Mouse (Mus musculus) stomach, embryonic 15.5 days (tissue): ENCODE data around the gene Ttc16. TPM values are rescaled to one million over a fixed set of nuclear protein-coding genes. Genes with fewer than 3 reads are reported as not detected.
A peak's percentile ranks its signal among the peaks of the same experiment; 100 is the strongest.

ENCODE experiments used
- ATAC-seq: fragments of 200-750 bp; cut with Nextera tagmentation; 2 replicates; pipeline ENCODE4 v1.8.0; 2017; ENCODE audit warnings: low read depth, moderate number of reproducible peaks, moderate TSS enrichment; ENCODE audit not compliant: insufficient read depth, low FRiP score
- H3K27ac ChIP-seq: fragments of 300-500 bp; sonication (generic); 2 replicates; pipeline ENCODE4 v1.5.1; 2015; ENCODE audit warnings: mild to moderate bottlenecking, inconsistent platforms
- H3K27me3 ChIP-seq: fragments of 300-500 bp; sonication (generic); replicated peaks from 2 replicates; pipeline ENCODE4 v1.6.1; 2015; ENCODE audit warnings: inconsistent platforms
- H3K36me3 ChIP-seq: fragments of 300-500 bp; sonication (generic); 2 replicates; pipeline ENCODE4 v1.6.1; 2015; ENCODE audit warnings: inconsistent platforms
- H3K4me1 ChIP-seq: fragments of 300-500 bp; sonication (generic); 2 replicates; pipeline ENCODE4 v1.6.1; 2015; ENCODE audit warnings: inconsistent platforms
- H3K4me2 ChIP-seq: fragments of 300-500 bp; sonication (generic); 2 replicates; pipeline ENCODE4 v1.6.1; 2015; ENCODE audit warnings: mild to moderate bottlenecking, inconsistent platforms
- H3K4me3 ChIP-seq: fragments of 300-500 bp; sonication (generic); replicated peaks from 2 replicates; pipeline ENCODE4 v1.5.1; 2015; ENCODE audit warnings: inconsistent platforms
- H3K9ac ChIP-seq: fragments of 300-500 bp; sonication (generic); 2 replicates; pipeline ENCODE4 v1.6.1; 2015; ENCODE audit warnings: inconsistent platforms
- H3K9me3 ChIP-seq: fragments of 300-500 bp; sonication (generic); 2 replicates; pipeline ENCODE4 v1.6.1; 2016; ENCODE audit warnings: inconsistent platforms
- WGBS: fragments of 180-500 bp; shearing (Covaris S2); methylation state at CpG from one replicate; pipeline ENCODE4 v1.1.7; 2015; 5-methylcytosine and 5-hydroxymethylcytosine counted together
- polyA plus RNA-seq: library from polyadenylated mRNA; unstranded; fragments of >200 nt; fragmentation: Nextera tagmentation; extraction: Ambion mirVana; gene quantifications from 2 replicates; pipeline ENCODE4 v1.2.1, GENCODE M21; 2015

The Ttc16 gene
- polyA plus RNA-seq, 1 experiment from 2014 or later: 0.23 TPM

DNA sequence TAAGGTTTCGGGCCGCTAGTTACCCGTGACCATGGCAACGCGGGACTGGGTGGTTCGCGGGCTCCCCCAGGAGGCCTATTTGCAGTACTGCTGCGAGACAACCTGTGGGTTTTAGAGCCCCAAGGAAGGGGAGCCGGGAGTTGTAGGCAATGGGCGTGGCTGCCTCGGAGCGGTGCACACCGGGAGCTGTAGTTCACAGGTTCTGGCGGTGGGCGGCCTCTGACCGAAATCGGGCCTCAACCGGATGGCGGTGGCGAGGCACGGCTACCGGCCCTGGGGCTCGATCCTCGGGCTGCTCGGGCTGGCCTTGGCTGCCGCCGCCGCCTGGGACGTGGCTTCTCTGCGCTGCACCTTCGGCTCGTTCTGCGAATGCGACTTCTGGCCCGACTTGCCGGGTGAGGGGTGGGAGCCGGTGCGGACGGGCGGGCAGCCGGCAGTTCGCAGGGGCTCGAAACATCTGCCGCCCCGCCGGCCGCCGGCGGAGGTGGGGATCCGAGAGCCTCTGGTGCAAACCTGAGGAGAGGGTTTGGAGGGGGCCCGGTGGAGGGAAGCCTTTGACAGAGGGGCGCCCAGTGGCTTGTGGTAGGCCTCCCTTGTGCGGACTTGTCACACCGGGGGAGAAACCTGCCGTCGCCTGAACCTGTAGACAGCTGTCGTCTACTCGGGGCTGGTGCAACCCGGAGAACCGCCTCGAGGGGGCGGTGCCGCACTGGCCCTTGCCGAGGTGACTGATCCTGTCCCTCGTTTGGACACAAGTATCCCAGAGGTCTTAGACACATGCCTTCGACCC, 18.2 kb downstream of the Ttc16 start, which contains the start of gene Tor2a:
Gene Tor2a, plus strand, starts transcription at position 179 of the 790 bp plus-strand sequence.
- Histone ChIP-seq H3K36me3 (peaks cover 18% of the 10 kb centered on the region), H3K9me3 (no peaks in the 10 kb centered on the region), H3K27me3 (no peaks in the 10 kb centered on the region), H3K9ac (peak within 1 kb of the TSS; percentile 81), H3K27ac (peak within 1 kb of the TSS; percentile 92), H3K4me3 (peak within 1 kb of the TSS; percentile 87), H3K4me1 (no peaks in the 10 kb centered on the region; the same call in 1 of the 2 replicates), H3K4me2 (peak within 1 kb of the TSS; percentile 62)
- peak; percentile 95 for ATAC-seq
- under 1% methylated on average over 66 of the region's 66 CpGs for WGBS

DNA sequence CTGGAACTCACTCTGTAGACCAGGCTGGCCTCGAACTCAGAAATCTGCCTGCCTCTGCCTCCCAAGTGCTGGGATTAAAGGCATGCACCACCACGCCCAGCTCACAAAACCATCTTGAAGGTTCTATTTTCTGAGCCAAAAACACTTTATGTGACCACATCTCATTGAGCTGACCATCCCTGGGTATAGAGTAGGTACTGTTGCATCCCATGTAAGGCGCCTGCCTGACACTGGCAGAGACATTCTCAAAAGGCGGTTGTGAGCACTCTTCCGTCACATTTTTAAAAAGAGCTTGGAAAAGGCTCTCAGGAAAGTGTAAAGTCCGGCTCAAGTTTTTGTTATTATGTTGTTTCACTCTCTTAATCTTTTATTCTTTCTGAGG, 18.8 kb downstream of the Ttc16 start:
- H3K27me3 ChIP-seq: no peaks in the 10 kb centered on the region
- no peak overlapping the region for H3K9ac ChIP-seq
- H3K27ac ChIP-seq: no peak overlapping the region
- no peaks in the 10 kb centered on the region for H3K9me3 ChIP-seq
- H3K4me1 ChIP-seq: no peaks in the 10 kb centered on the region; the same call in 1 of the 2 replicates
- WGBS: 36% methylated on average over 6 of the region's 6 CpGs
- ATAC-seq: no peak
- H3K4me2 ChIP-seq: peak overlapping the region; percentile 30; the same call in 1 of the 2 replicates
- no peak overlapping the region for H3K4me3 ChIP-seq
- H3K36me3 ChIP-seq: peaks cover 18% of the 10 kb centered on the region

DNA sequence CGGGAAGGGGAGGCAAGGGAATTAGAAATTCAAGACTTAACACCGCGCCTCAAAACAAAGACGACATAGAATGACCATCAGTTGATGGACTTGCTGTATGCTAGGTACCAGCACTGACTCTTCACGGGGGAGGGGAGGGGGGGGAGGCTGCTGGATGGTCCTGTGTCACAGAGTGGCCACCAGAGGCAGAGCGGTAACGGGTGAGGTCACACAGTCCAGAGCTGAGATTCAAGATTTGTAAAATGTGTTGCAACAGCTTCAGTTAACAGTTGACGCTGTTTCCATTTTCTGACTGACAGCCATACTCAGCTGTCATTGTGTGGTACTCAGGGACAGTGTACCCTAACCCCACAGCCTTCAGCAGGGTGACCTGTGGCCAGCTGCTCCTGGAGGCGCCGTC, 23.3 kb downstream of the Ttc16 start:
- peak overlapping the region; percentile 38 for H3K4me3 ChIP-seq
- H3K4me1 ChIP-seq: peaks cover 5% of the 10 kb centered on the region; the same call in 1 of the 2 replicates
- ATAC-seq: no peak
- no peak overlapping the region for H3K9ac ChIP-seq
- H3K36me3 ChIP-seq: 0 out of 2 replicates have a peak, but pooled peaks cover 16% of the 10 kb centered on the region
- H3K27me3 ChIP-seq: no peaks in the 10 kb centered on the region
- H3K27ac ChIP-seq: no peak overlapping the region
- H3K4me2 ChIP-seq: peak overlapping the region; percentile 52; the same call in 1 of the 2 replicates
- H3K9me3 ChIP-seq: no peaks in the 10 kb centered on the region
- WGBS: 72% methylated on average over 10 of the region's 10 CpGs

DNA sequence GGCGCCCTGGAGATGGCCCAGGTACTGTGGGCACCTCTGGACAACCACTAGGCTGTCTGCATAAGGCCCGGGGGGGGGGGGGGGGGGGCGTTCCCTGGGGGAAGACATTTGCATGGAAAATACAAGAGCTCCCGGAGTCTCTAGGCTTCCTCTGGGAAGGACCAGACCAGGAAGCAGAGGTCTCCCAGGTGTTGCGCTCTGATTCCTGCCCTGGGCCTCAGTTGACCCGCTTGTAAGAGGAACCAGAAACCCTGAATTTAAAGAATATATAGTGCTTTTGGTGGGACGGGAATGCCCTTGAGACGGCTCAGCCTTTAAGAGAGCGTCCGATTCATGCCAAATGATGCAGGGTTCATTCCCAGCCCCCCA, 23.8 kb downstream of the Ttc16 start:
- peak overlapping the region; percentile 38 for H3K4me3 ChIP-seq
- no peak for ATAC-seq
- peak overlapping the region; percentile 52 for H3K4me2 ChIP-seq
- H3K4me1 ChIP-seq: peaks cover 5% of the 10 kb centered on the region; the same call in 1 of the 2 replicates
- no peaks in the 10 kb centered on the region for H3K9me3 ChIP-seq
- H3K27ac ChIP-seq: peak overlapping the region; percentile 51; the same call in 1 of the 2 replicates
- H3K36me3 ChIP-seq: 0 out of 2 replicates have a peak, but pooled peaks cover 19% of the 10 kb centered on the region
- no peaks in the 10 kb centered on the region for H3K27me3 ChIP-seq
- WGBS: 40% methylated on average over 9 of the region's 10 CpGs
- H3K9ac ChIP-seq: 0 out of 2 replicates have a peak overlapping the region, but pooled peaks have one; percentile 12

DNA sequence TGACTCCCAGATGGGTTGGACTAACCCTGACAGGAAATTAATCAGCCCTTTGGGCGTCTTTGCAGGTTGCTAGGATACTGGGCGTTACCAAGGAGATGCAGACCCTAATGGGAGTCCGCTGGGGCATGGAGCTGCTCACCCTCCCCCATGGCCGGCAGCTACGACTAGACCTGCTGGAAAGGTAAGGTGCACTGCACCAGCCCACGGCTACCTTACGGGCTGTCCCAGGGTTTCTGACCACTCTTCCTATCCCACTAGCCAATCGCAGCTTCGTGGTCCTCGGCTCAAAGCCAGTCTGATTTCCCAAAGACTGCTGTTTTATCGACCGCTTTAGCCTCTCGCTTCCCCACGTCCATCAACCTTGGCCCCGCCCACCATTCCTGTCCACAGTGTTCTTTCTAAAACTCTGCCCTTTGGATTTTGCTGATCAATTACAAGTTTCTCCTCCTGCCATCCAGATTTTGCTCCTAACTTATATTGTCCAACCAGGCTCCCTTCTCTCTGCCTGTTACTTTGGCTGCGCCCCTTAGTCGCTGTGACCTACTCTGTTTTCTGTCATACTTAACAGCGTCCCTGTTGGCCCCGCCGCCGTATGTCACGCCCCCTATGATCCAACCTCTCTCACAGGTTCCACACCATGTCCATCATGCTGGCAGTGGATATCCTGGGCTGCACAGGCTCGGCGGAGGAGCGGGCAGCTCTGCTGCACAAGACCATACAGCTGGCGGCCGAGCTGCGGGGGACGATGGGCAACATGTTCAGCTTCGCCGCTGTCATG, 24.4 kb downstream of the Ttc16 start:
- peak; percentile 91 for ATAC-seq
- Histone ChIP-seq H3K9ac (no peak overlapping the region), H3K4me2 (peak overlapping the region; percentile 52), H3K27ac (peak overlapping the region; percentile 51; the same call in 1 of the 2 replicates), H3K4me3 (peak overlapping the region; percentile 38), H3K36me3 (peaks cover 19% of the 10 kb centered on the region; the same call in 1 of the 2 replicates), H3K4me1 (peaks cover 5% of the 10 kb centered on the region; the same call in 1 of the 2 replicates), H3K9me3 (no peaks in the 10 kb centered on the region), H3K27me3 (no peaks in the 10 kb centered on the region)
- 30% methylated on average over 31 of the region's 31 CpGs for WGBS

DNA sequence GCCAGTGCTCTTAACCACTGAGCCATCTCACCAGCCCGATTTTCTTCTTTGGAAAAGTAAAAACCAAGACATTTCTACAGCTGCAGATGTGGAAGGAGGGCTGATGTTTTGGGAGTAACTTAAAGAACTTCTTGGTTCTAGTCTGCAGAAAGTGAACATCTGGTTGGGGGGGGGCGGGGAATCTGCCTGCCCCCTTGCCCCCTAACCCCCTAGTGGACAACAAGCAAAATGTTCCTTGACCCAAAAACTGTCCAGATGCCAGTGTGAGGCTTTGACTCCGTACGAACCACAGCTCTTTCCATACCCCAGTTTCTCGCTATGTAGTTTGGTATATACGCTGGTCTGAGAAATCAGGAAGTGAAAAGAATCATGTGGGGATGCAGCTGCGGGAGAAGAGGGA, 25.2 kb downstream of the Ttc16 start:
- no peak overlapping the region for H3K27ac ChIP-seq
- no peak overlapping the region for H3K4me3 ChIP-seq
- WGBS: 74% methylated on average over 7 of the region's 7 CpGs
- H3K4me1 ChIP-seq: peaks cover 5% of the 10 kb centered on the region; the same call in 1 of the 2 replicates
- no peak for ATAC-seq
- H3K9me3 ChIP-seq: no peaks in the 10 kb centered on the region
- no peak overlapping the region for H3K9ac ChIP-seq
- H3K27me3 ChIP-seq: no peaks in the 10 kb centered on the region
- H3K4me2 ChIP-seq: 0 out of 2 replicates have a peak overlapping the region, but pooled peaks have one; percentile 52
- peaks cover 23% of the 10 kb centered on the region; the same call in 1 of the 2 replicates for H3K36me3 ChIP-seq

DNA sequence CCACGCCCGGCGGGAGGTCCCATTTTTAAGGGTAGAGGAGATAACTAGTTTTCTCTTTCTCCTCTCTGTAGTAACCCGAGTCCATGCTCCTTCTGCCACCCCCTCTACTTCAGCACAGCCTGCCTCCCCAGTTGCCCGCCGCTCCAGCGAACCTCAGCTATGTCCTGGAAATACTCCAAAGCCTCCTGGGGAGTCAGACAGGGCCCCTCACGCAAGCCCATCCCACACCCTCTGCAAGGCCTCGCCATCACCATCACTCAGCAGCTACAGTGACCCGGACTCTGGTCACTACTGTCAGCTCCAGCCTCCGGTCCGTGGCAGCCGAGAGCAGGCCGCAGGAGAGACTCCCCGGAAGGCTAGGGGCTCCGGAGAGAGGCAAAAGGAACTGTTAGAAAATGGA, 26.4 kb downstream of the Ttc16 start:
- Histone ChIP-seq H3K4me2 (no peak overlapping the region), H3K27me3 (no peaks in the 10 kb centered on the region), H3K4me3 (no peak overlapping the region), H3K36me3 (peaks cover 16% of the 10 kb centered on the region; the same call in 1 of the 2 replicates), H3K27ac (no peak overlapping the region), H3K9ac (no peak overlapping the region), H3K4me1 (peaks cover 5% of the 10 kb centered on the region; the same call in 1 of the 2 replicates), H3K9me3 (no peaks in the 10 kb centered on the region)
- no peak for ATAC-seq
- 86% methylated on average over 16 of the region's 16 CpGs for WGBS

DNA sequence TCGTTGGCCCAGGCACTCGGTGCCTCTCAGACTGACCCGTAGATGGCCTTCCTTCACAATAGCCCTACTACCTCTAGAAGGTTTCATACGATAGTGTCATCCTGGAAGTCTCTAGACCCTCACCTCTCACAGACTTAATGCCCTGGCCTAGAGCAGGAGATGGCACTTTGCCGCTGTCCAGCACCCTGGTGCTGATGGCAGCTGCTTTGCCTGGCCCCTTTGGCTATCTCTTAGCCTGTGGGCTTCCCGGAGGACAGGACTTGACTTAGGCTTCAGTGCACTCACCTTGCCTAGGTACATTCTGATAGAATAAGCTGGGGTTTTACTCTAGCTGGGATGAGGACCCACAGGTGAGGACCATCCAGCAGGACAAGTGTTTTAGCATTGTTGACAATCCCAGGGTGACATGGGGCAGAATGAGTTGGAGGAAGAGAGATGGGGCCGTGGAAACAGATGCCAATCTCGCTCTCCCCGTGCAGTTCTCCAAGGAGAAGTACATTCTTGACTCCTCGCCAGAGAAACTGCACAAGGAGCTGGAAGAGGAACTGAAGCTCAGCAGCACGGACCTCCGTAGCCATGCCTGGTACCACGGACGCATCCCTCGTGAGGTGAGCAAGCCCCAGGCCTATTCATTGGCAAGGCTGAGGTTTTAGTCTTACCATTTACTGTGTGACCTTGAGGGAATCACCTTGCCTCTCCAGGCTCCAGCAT, 31.0 kb downstream of the Ttc16 start:
- no peak overlapping the region for H3K27ac ChIP-seq
- peaks cover 13% of the 10 kb centered on the region for H3K4me1 ChIP-seq
- H3K27me3 ChIP-seq: peaks cover 15% of the 10 kb centered on the region
- ATAC-seq: no peak
- no peak overlapping the region for H3K4me2 ChIP-seq
- no peak overlapping the region for H3K4me3 ChIP-seq
- H3K9me3 ChIP-seq: no peaks in the 10 kb centered on the region
- H3K36me3 ChIP-seq: peaks cover 9% of the 10 kb centered on the region; the same call in 1 of the 2 replicates
- no peak overlapping the region for H3K9ac ChIP-seq
- WGBS: 68% methylated on average over 15 of the region's 15 CpGs

DNA sequence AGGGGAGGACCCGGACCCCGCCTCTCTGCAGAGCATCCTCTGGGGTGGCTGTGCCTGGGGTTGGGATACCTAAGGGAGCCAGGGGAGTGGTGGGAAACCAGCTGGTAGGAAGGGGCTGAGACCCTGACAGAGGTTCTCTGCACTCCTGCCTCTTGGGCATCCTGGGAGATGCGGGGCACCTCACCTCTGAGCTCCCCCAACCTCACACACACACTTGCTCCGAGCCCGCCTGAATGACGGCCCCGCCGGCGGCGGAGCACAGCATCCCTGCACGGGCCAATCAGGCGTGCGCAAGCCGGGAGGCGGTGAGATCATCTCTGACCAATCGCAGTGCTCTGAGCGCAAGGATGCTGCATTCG, 33.3 kb downstream of the Ttc16 start:
- peaks cover 7% of the 10 kb centered on the region; the same call in 1 of the 2 replicates for H3K36me3 ChIP-seq
- peak overlapping the region; percentile 47; the same call in 1 of the 2 replicates for H3K4me3 ChIP-seq
- peak overlapping the region; percentile 89 for H3K4me2 ChIP-seq
- H3K9ac ChIP-seq: 0 out of 2 replicates have a peak overlapping the region, but pooled peaks have one; percentile 45
- WGBS: 25% methylated on average over 18 of the region's 18 CpGs
- H3K27ac ChIP-seq: no peak overlapping the region
- ATAC-seq: peak; percentile 16; the same call in 1 of the 2 replicates
- no peaks in the 10 kb centered on the region for H3K9me3 ChIP-seq
- peaks cover 13% of the 10 kb centered on the region for H3K4me1 ChIP-seq
- peaks cover 15% of the 10 kb centered on the region for H3K27me3 ChIP-seq

DNA sequence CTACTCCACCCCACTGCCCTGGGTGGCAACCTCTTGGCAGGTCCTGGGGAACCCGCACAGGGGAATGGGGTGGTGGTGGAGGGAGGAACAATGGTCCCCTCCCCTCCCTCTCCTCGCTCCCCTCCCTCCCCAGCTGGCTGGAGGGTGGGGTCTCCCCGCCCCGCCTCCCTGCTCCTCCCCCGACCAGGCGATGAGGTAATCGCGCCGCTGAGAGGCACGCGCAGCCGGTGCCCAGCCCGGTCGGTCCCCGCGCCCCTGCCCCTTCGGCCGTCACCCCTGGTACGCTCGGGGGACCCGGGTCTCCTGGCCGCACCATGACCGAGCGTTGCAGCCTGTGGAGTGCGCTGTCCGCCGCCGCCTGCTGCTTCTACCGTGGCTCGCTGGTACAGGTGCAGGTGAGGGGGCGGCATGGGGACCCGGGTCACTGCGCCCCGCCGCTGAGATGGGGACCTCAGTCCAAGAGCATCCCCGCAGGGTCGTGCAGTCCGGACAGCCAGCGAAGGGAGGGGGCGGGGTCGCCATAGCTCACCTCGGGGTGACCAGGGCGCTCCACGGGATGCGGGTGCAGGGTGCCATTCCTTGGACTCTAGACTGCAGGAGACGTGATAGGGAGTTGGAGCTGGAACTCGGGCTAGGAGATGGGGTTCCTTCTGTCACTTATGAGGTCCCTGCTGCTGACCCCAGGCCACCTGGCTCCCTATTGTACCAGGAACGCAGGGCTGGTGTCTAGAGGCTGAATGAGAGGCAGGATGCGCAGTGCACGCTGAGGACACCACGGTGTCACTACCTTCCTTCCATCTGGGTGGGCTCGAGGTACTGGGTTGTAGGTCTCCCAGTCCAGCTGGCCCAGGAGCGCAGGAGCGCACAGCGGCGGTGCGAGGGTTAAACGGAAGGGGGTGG, 33.9 kb downstream of the Ttc16 start:
- 19% methylated on average over 43 of the region's 58 CpGs for WGBS
- peak overlapping the region; percentile 45; the same call in 1 of the 2 replicates for H3K9ac ChIP-seq
- peak; percentile 27; the same call in 1 of the 2 replicates for ATAC-seq
- peaks cover 15% of the 10 kb centered on the region for H3K27me3 ChIP-seq
- peak overlapping the region; percentile 47 for H3K4me3 ChIP-seq
- H3K36me3 ChIP-seq: peaks cover 5% of the 10 kb centered on the region; the same call in 1 of the 2 replicates
- H3K4me2 ChIP-seq: peak overlapping the region; percentile 89
- H3K4me1 ChIP-seq: peaks cover 13% of the 10 kb centered on the region
- H3K9me3 ChIP-seq: no peaks in the 10 kb centered on the region
- no peak overlapping the region for H3K27ac ChIP-seq
